Mouse (Mus musculus): ENCODE data around the gene Dad1. TPM values are rescaled to one million over a fixed set of nuclear protein-coding genes. Genes with fewer than 3 reads are reported as not detected.
A peak's percentile ranks its signal among the peaks of the same experiment; 100 is the strongest.

Gene Dad1
- total RNA-seq, 2 experiments from 2014 or later, result 96.6 to 101 TPM

GRCm38 (mm10) chr14:54228933-54229713 is 24.8 kb downstream of the Dad1 start:
- intact Hi-C loops (cut with DNase I), result loop anchor here (1.0 to 5.0 kb wide), 5 partner anchors 184 to 413 kb away; partner anchors contain the start of genes Cdh24 and Gm17606
- no peak for DNase-seq

GRCm38 (mm10) chr14:54228501-54228900 is 25.4 kb downstream of the Dad1 start:
- intact Hi-C loops (cut with DNase I), result loop anchor here (1.0 to 5.0 kb wide), 5 partner anchors 184 to 414 kb away; partner anchors contain the start of genes Cdh24 and Gm17606
- no peak for DNase-seq

GRCm38 (mm10) chr14:54227911-54228451 is 25.9 kb downstream of the Dad1 start:
- intact Hi-C loops (cut with DNase I), result loop anchor here (1.0 to 5.0 kb wide), 6 partner anchors 163 to 414 kb away; partner anchors contain the start of genes Cdh24 and Gm17606
- DNase-seq, result peak; percentile 76 to 80

GRCm38 (mm10) chr14:54226911-54227811 is 26.7 kb downstream of the Dad1 start:
- DNase-seq, result peak; percentile 45 to 50

GRCm38 (mm10) chr14:54225725-54226124 is 28.2 kb downstream of the Dad1 start:
- intact Hi-C loops (cut with DNase I), result loop anchor here (2.0 to 5.0 kb wide), 2 partner anchors 161 to 417 kb away; partner anchors contain the start of genes Cdh24 and Gm17606
- DNase-seq, result no peak

More at GRCm38 (mm10) chr14:54226911-54227811, 26.7 kb downstream of the Dad1 start:
- intact Hi-C loops (cut with DNase I), result loop anchor here (2.0 to 5.0 kb wide), 2 partner anchors 162 to 415 kb away; partner anchors contain the start of genes Cdh24 and Gm17606

GRCm38 (mm10) chr14:54224484-54225467 is 29.1 kb downstream of the Dad1 start:
- intact Hi-C loops (cut with DNase I), result loop anchor here (5.0 kb wide), 1 partner anchor 418 kb away; the partner anchor contains the start of genes Cdh24 and Gm17606

GRCm38 (mm10) chr14:54224064-54224417 is 29.9 kb downstream of the Dad1 start:
- intact Hi-C loops (cut with DNase I), result no loop called here
- DNase-seq, result no peak

More at GRCm38 (mm10) chr14:54224484-54225467, 29.1 kb downstream of the Dad1 start:
- peak in 1 of 2 experiments; percentile 9 for DNase-seq

- intact Hi-C loops (cut with DNase I), result no loop called here
- DNase-seq, result no peak
Observed at GRCm38 (mm10) chr14:54223315-54224063, 30.4 kb downstream of the Dad1 start.

- intact Hi-C loops (cut with DNase I), result no loop called here
- no peak for DNase-seq
Observed at GRCm38 (mm10) chr14:54222289-54222727, 31.6 kb downstream of the Dad1 start.

GRCm38 (mm10) chr14:54221641-54222040 is 32.3 kb downstream of the Dad1 start:
- DNase-seq, result no peak
- intact Hi-C loops (cut with DNase I), result no loop called here

GRCm38 (mm10) chr14:54220726-54221494 is 33.0 kb downstream of the Dad1 start:
- intact Hi-C loops (cut with DNase I), result no loop called here
- no peak for DNase-seq

GRCm38 (mm10) chr14:54219849-54220248 is 34.1 kb downstream of the Dad1 start:
- intact Hi-C loops (cut with DNase I), result no loop called here
- DNase-seq, result no peak

GRCm38 (mm10) chr14:54219256-54219655 is 34.6 kb downstream of the Dad1 start:
- DNase-seq, result no peak

GRCm38 (mm10) chr14:54218721-54219120 is 35.2 kb downstream of the Dad1 start:
- DNase-seq, result no peak
- intact Hi-C loops (cut with DNase I), result no loop called here

More at GRCm38 (mm10) chr14:54219256-54219655, 34.6 kb downstream of the Dad1 start:
- intact Hi-C loops (cut with DNase I), result no loop called here

- DNase-seq, result no peak
- intact Hi-C loops (cut with DNase I), result no loop called here
Observed at GRCm38 (mm10) chr14:54218233-54218632, 35.7 kb downstream of the Dad1 start.

- intact Hi-C loops (cut with DNase I), result no loop called here
- no peak for DNase-seq
Observed at GRCm38 (mm10) chr14:54216126-54216525, 37.8 kb downstream of the Dad1 start.

- intact Hi-C loops (cut with DNase I), result no loop called here
- no peak for DNase-seq
Observed at GRCm38 (mm10) chr14:54214901-54215300, 39.0 kb downstream of the Dad1 start.

- no peak for DNase-seq
- intact Hi-C loops (cut with DNase I), result no loop called here
Observed at GRCm38 (mm10) chr14:54214477-54214876, 39.4 kb downstream of the Dad1 start.

All from heart, postnatal 36 days (tissue).